Mouse (Mus musculus) telencephalon, adult 2 months (tissue): Measurements from ENCODE around the gene Fam209.

Source experiments
- DNase-seq: peaks from one replicate; pipeline ENCODE4 v3.0.0-alpha.2; 2011; ENCODE audit warnings: low read depth, low spot score

Gene Fam209

DNA sequence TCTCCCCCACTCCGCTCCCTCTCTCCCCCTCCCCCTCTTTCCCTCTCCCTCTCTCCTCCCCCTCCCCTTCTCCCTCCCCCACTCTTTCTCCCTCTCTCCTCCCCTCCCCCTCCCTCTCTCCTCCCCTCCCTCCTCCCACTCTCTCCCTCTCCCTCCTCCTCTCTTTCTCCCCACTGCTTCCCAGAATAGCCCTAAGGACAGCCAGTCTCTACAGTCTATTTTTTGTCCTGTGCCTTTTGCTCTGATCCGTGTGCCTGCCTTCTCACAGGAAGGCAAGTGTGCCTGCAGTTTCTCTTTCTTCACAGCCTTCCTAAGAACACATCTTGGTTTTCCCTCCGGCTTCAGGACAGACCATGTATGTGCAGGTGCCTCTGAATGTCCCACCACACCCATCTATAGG is 5.0 kb downstream of the Fam209 start:
- DNase-seq = no peak

DNA sequence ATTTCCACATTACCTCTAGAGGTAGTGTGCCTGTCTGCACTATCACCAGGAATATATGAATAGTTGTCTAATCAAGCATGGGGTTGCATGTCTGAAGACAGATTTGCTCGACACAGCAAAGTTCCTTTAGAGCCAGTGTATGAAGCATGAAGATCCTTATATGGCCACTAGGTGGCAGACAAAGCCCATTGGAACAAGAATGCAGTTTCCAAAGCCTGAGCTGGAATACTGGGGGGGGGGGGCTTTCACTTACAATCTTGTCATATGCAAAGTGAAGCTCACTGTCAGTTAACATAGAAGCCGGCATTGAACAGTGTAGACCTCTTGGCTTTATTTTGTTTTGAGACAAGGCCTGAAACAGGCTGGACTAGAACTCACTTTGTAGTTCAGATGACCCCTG is 5.5 kb downstream of the Fam209 start:
- DNase-seq = no peak

DNA sequence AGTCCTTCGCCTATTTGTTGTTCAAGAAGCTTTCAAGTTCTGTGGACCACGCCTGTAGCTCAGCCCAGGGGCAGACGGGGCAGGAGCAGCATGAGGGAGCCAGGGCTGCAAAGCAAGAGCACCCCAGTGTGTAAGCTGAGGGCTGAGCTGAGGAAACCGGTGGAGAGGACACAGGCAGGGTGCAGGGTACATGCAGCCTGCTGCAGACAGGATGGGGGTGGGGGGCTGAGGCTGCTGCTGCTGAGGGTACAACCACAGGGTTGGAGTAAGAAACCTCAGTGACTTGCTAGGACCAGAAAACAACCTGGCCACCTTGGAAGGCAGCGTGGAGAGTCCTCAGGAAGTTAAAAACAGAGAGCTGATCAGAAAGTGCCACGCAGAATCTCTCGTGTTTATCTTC is 8.0 kb downstream of the Fam209 start:
- DNase-seq = no peak

DNA sequence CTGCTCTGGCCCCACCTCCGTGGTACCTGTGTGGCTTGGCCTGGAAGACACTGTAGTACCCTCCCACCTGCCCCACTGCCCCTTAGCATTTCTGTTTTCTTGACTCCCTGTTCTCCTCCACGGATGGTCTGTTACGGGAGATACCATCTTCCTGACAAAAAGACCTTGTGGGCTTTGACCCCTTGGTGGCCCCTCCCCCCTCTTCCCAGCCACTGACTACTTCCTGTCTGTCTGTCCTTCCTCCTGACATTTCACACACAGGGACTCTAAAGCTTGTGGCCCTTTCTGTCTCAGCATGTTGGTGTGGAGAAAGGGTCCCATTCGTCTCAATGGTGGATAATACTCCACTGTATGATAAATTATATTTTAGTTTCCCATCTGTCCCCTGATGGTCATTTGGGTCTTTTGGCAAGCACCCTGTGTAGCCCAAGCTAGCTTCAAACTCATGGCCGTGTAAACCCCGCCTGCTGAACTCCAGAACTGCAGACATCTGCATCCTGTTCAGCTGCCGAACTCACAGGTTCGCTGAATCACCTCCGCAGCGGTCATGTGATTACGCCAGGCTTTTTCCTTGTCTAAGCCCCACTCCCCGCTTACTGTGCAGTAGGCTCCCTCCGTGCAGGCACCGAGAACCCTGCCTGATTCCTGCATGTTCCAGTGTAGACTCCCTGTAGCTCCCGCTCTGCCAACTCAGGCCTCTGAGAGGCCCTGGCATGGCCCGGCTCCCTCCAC is 9.5 kb downstream of the Fam209 start:
- no peak for DNase-seq

DNA sequence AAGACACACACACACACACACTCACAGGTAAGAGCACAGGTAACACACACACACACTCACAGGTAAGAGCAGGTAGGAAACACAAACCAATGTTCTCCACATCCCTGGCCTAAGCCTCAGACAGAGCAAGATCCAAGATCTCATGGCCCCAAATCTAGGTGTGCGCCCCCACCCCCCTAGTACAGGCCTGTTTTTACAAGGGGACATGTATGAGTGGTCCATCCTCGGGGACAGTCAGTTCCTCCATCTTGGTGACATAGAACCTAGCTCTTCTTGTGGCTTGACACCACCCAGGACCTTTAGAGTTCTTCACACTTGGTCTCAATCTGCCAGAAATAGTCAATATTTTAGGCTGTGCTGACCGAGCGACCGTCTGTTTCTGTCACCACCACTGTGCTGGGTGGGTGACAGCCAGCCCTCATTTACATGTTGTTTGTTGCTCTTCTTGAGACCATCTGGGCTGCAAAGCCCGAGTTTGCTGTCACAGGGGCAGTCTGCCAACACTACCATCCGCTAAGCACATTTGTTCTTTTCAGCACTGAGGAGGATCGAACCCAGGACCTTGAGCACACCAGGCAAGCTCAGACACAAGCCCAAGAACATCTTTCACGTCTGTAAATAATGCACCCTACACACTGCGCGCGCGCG is 11.6 kb downstream of the Fam209 start:
- no peak for DNase-seq

DNA sequence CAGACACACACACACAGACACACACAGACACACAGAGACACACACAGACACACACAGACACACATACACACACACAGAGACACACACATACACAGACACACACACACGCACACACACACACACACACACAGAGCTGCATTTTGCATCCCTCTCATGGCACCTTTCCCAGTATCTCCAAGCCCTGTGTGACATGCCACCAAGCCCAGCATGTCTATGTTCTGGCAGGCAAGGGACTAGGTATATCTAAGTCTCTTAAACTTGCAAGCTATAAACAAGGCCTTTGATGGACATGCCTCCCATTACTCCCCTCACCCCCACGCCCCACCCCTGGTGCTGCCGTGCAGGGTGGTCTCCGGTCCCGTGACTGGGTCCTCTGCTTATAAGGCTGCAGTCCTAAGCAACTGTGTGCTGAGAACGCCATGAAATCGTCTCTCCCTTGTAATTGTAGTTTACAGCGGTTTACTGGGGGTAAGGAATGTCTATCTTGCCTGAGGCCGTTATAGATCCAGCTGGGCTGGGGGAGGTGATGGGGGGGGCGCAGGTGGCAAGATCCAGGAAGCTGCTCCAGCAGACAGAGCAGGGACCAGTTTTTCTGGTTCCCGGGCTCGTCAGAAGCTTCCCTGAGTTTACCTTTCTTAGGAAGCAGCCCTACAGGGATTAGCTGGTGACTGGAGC is 12.5 kb downstream of the Fam209 start:
- no peak for DNase-seq

DNA sequence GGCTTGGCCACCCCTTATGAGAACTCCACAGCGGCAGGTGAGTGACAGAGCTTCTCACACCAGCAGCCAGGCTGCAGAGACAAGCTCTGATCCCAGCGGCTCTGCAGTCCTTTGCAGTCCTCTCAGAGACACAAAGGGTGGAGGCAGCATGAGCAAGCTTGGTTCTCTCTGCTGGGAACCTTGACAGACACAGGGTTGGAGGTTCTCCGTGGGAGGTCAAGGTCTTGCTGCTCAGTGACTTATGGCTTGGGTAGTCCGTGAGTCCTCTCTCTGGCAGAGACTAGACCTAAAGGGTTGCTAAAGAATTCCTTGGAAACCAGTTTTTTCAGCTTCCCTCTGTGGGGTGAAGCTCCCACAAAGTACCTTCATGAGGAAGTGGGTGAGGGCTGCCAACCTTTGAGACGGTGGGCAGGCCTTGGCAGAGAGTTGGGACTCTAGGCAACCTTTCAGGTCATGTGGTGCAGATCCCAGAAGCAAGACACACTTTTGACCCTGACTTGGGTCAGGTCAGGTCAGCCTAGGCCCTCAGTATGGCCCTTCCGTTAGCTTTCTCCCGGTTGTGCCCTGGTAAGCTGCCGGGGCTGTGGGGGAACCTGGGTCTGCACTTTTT is 24.5 kb downstream of the Fam209 start:
- no peak for DNase-seq

DNA sequence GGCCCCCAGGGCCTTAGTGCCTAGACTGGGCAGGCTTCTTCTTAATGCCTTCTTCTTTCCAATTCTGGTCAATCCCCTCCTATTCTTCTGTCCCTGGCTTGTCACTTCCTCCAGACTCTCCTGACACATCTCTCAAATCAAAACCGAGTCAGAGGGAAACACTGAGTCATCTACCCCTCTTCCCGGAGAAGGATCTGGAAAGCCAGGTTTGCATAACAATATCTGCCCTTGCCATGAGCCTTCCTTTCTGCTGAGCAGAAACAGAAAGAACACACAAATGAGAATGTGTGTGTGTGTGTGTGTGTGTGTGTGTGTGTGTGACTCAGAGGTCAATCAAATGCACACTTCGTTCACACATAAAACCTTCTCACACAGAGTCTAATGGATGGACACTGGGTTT is 26.5 kb downstream of the Fam209 start:
- DNase-seq = no peak

DNA sequence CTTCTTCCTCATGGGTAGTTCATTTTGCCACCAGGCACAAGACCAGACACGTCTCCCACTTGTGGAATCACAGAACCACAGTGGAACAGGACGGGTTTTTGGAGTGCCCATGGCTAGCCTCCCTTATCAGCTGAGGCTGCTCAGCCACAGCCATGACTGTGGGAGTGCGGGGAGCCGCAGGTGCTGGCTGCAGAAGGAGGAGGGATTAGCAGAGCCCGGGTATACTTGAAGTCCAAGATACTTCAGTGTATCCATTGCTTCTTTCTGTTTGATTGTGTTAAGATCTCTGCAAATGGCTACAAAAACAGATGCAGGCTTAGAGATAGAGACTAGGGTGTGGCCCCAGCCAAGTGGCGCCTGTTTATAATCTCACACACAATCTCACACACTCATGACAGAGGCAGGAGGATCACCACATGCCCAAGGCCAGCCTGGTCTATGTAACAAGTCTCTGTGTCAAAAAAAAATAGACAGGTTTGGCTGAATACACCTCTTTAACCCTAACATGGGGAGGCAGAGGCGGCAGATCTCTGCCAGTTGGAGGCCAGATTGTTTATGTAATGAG is 28.5 kb downstream of the Fam209 start:
- DNase-seq = no peak

DNA sequence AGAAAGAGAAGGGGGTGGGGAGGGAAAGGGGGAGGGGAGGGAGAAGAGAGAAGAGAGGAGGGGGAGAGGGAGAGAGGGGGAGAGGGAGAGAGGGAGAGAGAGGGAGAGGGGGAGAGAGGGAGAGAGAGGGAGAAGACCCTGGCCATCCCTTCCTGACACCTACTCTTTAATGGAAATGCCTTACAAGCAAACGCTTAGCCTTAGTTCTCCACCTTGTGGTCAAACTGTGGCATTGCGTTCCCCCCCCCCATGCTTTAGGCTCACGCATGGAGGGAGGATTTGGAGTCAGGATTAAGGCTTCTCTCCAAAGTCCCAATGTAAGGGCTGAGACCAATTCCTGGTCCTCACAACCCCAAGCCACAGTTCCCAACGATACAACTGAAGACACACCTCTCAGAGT is 29.0 kb downstream of the Fam209 start:
- peak; percentile 22 for DNase-seq

DNA sequence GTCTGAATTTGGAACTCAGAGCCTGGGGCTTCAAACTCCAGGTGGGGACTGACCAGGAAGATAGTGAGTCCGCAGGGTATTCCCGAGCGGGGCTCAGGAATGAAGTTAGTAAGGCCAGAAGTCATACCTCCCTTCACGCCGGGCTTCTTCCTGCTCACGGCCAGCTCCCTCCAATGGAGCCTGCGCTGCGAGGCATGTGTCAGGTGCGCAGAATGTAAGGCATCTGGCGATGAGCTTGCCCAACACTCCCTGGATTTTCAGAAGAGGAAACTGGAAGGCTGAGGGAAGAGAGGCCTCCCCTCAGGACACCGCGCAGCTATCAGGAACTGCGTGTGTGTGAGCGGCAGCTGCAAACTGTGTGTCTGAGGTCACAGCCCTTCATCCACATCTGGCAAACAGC is 29.8 kb downstream of the Fam209 start:
- no peak for DNase-seq

DNA sequence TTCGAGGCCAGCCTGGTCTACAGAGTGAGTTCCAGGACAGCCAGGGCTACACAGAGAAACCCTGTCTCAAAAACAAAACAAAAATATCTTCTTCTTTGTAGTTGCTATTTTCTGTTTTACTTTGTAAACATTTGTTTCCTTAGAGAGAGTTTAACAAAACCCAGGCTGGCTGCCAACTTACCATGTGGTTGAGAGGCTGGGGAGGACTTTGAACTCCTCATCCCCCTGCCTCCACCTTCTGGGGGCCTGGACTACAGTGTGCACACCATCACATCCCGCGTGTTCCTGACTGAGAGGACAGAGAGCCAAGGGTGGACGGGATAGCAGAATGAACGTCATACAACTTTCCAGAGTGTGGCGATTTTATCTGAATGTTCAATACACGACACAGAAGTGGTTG is 33.8 kb downstream of the Fam209 start:
- DNase-seq = no peak

DNA sequence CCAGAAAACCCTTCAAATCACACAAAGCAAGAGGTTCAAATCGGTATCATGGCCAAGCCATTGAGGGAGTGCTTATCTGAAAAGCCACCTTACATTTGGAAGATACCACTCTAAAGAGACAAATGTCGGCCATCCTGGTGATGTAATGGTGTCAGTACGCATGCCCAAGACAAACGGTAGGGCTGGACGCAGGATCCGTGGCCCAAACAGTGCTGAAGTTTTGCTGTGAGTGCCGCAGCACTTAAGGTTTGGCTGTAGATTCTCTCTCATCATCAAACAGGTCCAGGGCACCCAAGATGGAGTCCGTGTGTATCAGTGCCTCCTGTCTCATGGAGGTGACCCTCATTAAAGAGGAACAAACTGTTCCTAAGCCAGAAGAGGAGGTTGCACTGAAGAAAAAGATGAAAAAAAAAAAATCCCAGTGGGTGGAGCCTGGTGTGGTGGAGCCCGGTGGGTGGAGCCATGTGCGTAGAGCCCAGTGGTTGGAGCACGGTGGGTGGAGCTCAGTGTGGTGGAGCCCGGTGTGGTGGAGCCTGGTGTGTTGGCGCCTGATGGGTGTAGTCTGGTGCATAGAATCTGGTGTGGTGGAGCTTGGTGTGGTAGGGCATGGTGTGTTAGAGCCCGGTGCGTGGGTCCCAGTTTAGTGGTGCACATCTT is 37.9 kb downstream of the Fam209 start:
- DNase-seq = no peak

DNA sequence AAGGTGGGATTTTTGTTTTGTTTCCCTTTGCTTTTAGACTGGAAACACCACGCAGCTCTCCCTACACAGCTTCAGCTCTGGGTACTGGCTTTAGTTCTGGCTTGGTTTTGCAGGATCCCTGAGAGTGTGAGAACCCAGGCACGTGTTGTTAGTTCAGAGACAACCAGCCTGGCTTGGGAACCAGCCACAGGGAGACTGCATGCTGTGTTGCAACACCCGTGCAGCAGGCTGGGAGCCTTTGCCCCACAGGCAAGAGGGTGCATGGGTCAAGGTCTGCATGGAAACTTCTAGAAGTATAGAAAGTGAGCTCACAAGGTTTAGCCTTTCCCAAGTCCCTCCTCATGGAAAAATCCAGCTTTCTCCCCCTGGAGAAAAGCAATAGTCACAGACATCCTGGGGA is 38.6 kb downstream of the Fam209 start:
- DNase-seq = no peak

DNA sequence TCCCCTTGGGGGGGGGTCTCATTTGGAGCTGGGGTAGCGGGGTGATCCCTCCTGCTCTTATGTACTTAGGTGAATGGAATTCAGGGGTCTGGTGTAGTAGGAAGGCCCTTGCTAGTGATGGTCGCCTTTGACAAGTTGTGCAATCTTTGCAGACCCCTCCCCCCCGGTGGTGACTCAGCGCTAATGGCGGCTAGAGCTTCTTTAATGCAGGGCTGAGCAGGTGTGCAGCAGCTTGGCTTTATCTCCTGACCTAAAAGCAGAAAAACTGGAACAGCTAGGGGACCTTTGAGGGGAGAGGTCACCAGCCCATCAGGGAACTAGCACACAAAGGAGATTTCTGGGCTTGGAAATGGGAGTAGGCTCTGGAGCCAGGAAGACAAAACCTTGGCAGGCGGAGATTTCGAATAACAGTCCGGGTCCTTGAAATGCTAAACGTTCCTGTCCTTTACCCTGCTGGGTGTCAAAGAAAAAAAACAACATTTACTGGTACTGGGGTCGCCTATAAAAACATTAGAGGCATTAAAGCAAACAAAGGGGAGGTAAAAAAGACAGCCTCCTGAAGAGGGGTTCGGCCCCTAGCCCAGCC is 44.2 kb downstream of the Fam209 start:
- no peak for DNase-seq

DNA sequence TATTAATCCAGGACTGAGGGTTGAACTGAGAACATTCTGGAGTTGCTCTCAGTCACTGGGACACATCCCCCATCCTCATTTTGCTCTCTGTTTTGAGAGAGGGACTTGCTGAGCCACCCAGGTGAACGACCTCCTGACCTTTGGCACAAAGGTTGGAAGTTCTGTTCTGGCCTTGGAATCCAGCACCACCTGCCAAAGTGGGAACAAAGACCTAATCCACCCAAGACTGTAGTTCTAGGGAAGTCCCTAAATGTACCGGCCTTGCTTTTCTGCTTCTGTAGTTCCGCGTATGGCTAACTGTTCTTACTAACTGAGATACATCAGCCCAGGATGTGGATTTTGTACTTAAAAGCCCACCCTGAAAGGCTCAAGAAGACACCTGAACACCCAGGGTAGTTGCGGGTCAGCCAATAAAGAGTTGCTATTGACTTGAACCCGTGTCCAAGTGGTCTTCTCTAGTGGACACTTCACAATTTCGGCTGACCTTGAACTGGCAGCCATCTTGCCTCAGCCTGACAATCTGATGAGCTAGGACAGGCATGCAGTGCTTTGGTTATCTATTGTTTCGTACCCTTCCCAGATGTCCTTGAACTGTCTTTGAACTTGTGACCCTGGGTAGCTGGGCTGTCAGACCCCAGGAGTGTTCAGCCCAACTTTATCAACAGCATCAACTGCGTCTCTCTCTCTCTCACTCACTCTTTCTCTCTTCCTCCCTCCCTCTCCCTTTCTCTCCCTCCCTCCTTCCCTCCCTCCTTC is 48.5 kb downstream of the Fam209 start:
- DNase-seq = no peak

DNA sequence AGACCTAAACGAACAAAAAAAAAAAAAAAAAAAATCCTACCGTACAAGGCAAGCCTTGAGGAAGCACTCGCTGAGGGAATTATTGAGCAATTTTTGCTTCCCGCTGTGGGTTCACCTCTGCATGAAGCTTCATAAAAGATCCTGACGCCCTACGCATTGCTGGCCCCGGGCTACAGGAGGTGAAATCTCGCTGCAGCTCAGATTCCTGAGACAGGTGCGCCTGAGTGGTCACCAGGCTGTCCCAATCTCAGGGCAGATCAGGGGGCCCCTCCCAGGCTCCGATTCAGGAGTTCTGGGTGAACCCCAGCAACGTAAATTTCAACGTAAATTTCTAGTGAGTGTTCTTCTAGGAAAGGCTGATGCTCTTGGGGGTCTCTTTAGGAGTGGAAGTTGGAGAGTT is 50.2 kb downstream of the Fam209 start:
- no peak for DNase-seq
